Mouse (Mus musculus): ENCODE data around the gene Ropn1l. TPM values are rescaled to one million over a fixed set of nuclear protein-coding genes. Genes with fewer than 3 reads are reported as not detected.

Gene Ropn1l
- polyA plus RNA-seq, 1 experiment: 1.2 TPM

DNA sequence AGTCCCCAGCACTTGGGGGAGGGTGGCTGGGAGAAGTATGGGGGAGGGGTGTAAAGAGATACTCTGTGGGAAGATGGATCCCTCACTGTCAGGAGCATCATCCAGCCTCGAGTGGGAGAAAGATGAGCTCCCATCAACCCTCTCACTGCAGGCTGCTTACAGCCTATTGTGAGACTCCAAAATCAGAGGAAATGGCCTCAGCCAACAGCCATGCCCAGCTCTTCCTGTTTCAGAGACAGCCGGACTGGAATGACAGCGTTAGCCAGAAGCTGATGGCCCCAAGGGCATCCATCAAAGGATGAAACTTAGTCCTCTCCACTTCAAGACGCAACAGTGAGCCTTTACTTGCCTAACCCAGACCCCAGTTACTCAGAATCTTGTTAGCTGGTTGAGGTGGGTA, 38.4 kb downstream of the Ropn1l start:
- H3K4me1 ChIP-seq (ENCODE audit: control insufficient read depth, insufficient read depth, low read length): peaks cover 2% of the 10 kb centered on the region
- H3K4me3 ChIP-seq (ENCODE audit: insufficient read depth, low read length): no peak overlapping the region
- H3K27ac ChIP-seq (ENCODE audit: insufficient read depth, low read length): no peak overlapping the region
- no peak for TF ChIP-seq CTCF (IDR thresholded peaks at IDR 0.05; ENCODE audit: extremely low read depth, insufficient read depth, low read length)
- no peak for TF ChIP-seq POLR2A (IDR thresholded peaks at IDR 0.05; ENCODE audit: extremely low read depth, insufficient read depth, low read length)

DNA sequence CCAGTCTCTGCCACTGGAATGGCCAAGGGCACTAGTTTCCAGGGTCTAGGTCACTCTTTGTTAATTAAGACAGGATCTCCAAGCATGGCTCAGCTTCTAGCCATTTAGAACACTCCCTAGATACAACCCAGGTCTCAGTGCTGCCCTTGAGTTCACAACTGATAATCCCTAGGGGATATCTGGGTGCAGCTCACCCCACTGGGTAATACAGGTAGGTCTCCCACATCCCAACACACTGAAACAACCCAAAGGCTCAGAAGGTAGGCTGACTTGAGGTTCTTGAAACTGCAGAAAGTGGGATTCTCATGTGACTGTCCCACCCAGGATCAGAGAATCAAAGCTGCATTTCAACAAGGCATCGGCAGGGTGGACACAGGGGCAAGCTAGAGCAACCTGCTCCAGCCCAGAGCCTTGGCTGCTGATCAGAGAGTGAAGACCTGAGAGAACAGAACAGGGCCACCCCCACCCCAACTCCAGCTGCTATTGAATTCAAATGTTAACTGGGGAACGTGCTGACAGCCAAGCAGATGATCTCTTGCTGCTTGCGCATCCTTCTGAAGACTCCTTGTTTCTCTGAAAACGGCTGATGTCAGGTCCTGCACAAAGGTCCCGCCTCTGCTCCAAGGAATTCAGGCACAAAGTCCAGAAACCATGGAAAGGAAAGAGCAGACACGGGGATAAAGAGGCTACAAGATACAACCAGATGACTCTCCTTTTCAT, 39.2 kb downstream of the Ropn1l start:
- TF ChIP-seq POLR2A (IDR thresholded peaks at IDR 0.05; ENCODE audit: extremely low read depth, insufficient read depth, low read length) (no peak), CTCF (IDR thresholded peaks at IDR 0.05; ENCODE audit: extremely low read depth, insufficient read depth, low read length) (no peak)
- Histone ChIP-seq H3K4me1 (ENCODE audit: control insufficient read depth, insufficient read depth, low read length) (peaks cover 2% of the 10 kb centered on the region), H3K27ac (ENCODE audit: insufficient read depth, low read length) (no peak overlapping the region), H3K4me3 (ENCODE audit: insufficient read depth, low read length) (no peak overlapping the region)

DNA sequence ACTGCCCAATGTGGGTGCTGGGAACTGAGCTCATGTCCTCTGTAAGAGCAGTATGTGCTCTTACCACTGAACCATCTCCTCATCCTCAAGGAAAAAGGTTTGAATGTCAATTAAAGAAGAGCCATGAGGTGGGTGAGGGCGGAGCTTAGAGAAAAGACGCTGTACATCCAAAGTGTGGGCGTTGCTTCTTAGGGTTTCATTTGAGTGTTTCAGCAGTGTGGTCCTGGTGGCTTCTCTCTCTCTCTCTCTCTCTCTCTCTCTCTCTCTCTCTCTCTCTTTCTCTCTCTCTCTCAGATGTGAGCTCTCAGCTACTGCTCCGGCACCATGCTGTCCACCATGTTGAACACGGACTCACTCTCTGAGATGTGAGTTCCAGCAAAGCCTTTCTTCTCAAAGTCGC, 39.9 kb downstream of the Ropn1l start:
- TF ChIP-seq CTCF (IDR thresholded peaks at IDR 0.05; ENCODE audit: extremely low read depth, insufficient read depth, low read length): no peak
- TF ChIP-seq POLR2A (IDR thresholded peaks at IDR 0.05; ENCODE audit: extremely low read depth, insufficient read depth, low read length): no peak
- H3K4me3 ChIP-seq (ENCODE audit: insufficient read depth, low read length): no peak overlapping the region
- H3K4me1 ChIP-seq (ENCODE audit: control insufficient read depth, insufficient read depth, low read length): peaks cover 2% of the 10 kb centered on the region
- H3K27ac ChIP-seq (ENCODE audit: insufficient read depth, low read length): no peak overlapping the region

DNA sequence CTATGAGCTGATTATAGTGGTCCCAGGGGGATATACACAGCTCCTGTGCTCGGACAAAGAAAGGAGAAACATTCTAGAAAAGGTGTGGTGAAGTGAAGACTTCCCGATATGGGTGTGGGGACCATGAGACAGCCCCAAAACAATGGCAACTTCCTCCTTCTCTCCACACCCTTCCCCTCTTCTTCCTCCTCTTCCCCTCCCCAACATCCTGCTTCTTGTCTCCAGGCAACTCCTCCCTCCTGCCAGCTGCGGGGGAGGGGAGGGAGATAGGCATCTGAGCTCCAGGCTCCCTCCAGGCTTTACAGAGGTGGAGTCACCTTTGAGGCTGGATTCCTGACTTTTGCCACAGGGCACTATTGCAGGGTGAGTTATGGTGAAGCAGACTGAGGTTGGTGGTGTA, 40.6 kb downstream of the Ropn1l start:
- Histone ChIP-seq H3K4me3 (ENCODE audit: insufficient read depth, low read length) (no peak overlapping the region), H3K4me1 (ENCODE audit: control insufficient read depth, insufficient read depth, low read length) (peaks cover 2% of the 10 kb centered on the region), H3K27ac (ENCODE audit: insufficient read depth, low read length) (no peak overlapping the region)
- TF ChIP-seq POLR2A (IDR thresholded peaks at IDR 0.05; ENCODE audit: extremely low read depth, insufficient read depth, low read length): no peak
- no peak for TF ChIP-seq CTCF (IDR thresholded peaks at IDR 0.05; ENCODE audit: extremely low read depth, insufficient read depth, low read length)

DNA sequence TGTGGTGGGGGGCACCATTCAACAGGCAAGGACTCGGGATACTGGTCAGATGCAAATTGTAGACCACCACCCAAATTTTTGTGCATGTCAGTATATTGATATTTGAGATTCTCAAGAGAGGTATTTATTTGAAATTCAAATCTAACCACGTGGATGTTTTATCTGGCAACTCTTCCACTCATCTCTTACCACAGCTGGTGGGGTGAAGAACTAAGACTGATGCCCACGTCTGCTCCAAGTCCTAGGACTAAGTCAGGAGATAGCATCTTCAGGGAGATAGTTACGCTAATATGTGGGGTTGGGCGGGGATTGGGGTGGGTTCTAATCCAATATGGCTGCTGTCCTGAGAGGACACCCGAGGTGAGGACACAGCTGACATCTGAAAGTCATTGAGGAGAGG, 41.1 kb downstream of the Ropn1l start:
- H3K27ac ChIP-seq (ENCODE audit: insufficient read depth, low read length): no peak overlapping the region
- TF ChIP-seq CTCF (IDR thresholded peaks at IDR 0.05; ENCODE audit: extremely low read depth, insufficient read depth, low read length): no peak
- TF ChIP-seq POLR2A (IDR thresholded peaks at IDR 0.05; ENCODE audit: extremely low read depth, insufficient read depth, low read length): no peak
- peaks cover 2% of the 10 kb centered on the region for H3K4me1 ChIP-seq (ENCODE audit: control insufficient read depth, insufficient read depth, low read length)
- no peak overlapping the region for H3K4me3 ChIP-seq (ENCODE audit: insufficient read depth, low read length)

DNA sequence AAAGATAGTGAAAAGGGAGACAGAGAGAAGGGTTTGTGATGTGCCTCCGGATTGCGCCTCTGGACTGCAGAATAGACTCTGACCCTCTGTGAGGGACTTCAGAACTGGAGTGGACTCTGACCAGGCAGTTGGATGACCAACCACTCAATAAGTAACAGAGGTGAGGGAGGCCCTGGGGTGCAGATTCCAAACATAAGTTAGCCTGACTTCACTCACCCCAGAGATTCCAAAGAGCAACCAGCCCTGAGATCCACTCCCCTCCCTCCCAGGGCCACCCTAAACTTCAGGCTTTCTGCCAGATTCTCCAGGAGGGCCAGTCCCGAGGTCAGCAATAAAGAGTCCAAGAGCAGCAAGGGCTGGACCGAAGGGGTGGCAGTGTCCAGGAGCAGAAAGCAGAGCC, 46.0 kb downstream of the Ropn1l start:
- Histone ChIP-seq H3K4me3 (ENCODE audit: insufficient read depth, low read length) (no peak overlapping the region), H3K27ac (ENCODE audit: insufficient read depth, low read length) (no peak overlapping the region), H3K4me1 (ENCODE audit: control insufficient read depth, insufficient read depth, low read length) (no peaks in the 10 kb centered on the region)
- TF ChIP-seq CTCF (IDR thresholded peaks at IDR 0.05; ENCODE audit: extremely low read depth, insufficient read depth, low read length) (no peak), POLR2A (IDR thresholded peaks at IDR 0.05; ENCODE audit: extremely low read depth, insufficient read depth, low read length) (no peak)

DNA sequence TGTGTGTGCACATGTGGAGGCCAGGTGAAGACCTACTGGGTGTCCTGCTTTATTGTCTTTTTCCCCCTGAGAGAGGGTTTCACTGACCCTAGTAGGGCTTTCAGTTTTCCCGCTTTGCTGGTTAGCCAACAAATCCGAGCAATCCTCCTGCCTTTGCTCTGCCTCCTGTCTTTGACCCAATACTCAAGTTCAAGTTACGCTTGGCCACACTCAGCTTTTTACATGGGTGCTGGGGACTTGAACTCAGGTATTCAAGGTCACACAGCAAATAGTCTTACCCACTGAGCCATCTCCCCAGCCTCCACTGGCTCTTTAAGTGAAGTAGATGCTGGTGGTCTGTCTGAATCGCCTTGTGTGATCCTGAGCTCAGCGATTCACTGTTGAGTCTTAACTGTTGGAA, 46.7 kb downstream of the Ropn1l start:
- Histone ChIP-seq H3K4me3 (ENCODE audit: insufficient read depth, low read length) (no peak overlapping the region), H3K4me1 (ENCODE audit: control insufficient read depth, insufficient read depth, low read length) (no peaks in the 10 kb centered on the region), H3K27ac (ENCODE audit: insufficient read depth, low read length) (no peak overlapping the region)
- TF ChIP-seq POLR2A (IDR thresholded peaks at IDR 0.05; ENCODE audit: extremely low read depth, insufficient read depth, low read length) (no peak), CTCF (IDR thresholded peaks at IDR 0.05; ENCODE audit: extremely low read depth, insufficient read depth, low read length) (no peak)

DNA sequence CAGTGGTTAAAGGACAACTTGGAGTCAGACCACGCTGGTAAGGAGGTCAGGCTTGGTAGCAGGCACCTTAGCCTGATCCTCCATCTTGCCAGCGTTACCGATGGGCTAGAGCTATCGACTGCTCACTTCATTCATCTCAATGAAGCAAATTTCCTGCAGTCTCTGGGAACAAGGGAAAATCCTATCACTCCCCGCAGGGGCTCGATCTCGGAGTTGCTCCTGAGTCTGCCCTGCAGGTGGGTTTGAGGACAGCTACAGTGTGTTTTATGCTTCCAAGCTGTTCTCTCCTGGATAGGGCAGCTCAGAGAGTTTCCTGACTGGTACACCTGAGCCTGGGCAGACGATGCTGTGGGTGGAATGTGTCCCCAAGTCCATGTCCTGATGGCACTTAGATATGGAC, 49.2 kb downstream of the Ropn1l start:
- H3K4me1 ChIP-seq (ENCODE audit: control insufficient read depth, insufficient read depth, low read length): no peaks in the 10 kb centered on the region
- H3K27ac ChIP-seq (ENCODE audit: insufficient read depth, low read length): no peak overlapping the region
- H3K4me3 ChIP-seq (ENCODE audit: insufficient read depth, low read length): no peak overlapping the region
- TF ChIP-seq CTCF (IDR thresholded peaks at IDR 0.05; ENCODE audit: extremely low read depth, insufficient read depth, low read length) (no peak), POLR2A (IDR thresholded peaks at IDR 0.05; ENCODE audit: extremely low read depth, insufficient read depth, low read length) (no peak)

DNA sequence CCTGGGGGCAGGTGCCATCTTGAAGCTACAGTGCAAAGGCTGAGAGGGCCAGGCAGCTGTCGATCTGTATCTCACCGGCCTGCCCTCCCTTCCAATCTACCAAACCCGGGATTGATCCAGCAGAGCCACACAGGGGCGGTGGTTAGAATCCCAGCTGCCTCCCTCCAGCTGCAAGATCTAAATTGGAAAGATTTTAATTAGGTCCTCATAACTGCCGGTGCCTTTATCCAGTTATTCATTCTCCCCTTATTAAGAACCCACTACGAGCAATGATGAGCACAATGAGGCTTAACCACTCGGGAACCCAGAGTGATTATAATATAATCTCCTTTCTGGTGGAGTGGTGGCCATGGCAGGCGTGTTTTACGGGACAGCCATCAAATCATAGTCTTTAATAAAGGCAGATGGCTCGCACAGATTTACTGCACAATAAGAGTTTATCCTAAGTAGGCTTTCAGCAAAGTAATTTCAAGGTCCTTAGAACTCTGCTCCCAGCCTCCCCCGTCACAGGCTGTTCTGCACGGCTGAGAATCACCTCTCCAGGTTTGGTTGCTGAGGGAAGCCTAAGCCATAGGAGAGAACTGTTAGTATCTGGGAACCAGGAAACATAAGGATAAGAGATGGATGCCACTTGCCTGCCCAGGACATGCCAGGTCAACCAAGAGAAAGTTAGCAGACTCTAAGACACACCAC, 51.2 kb downstream of the Ropn1l start:
- peaks cover 2% of the 10 kb centered on the region for H3K4me1 ChIP-seq (ENCODE audit: control insufficient read depth, insufficient read depth, low read length)
- H3K4me3 ChIP-seq (ENCODE audit: insufficient read depth, low read length): no peak overlapping the region
- no peak overlapping the region for H3K27ac ChIP-seq (ENCODE audit: insufficient read depth, low read length)
- no peak for TF ChIP-seq POLR2A (IDR thresholded peaks at IDR 0.05; ENCODE audit: extremely low read depth, insufficient read depth, low read length)
- TF ChIP-seq CTCF (IDR thresholded peaks at IDR 0.05; ENCODE audit: extremely low read depth, insufficient read depth, low read length): no peak

DNA sequence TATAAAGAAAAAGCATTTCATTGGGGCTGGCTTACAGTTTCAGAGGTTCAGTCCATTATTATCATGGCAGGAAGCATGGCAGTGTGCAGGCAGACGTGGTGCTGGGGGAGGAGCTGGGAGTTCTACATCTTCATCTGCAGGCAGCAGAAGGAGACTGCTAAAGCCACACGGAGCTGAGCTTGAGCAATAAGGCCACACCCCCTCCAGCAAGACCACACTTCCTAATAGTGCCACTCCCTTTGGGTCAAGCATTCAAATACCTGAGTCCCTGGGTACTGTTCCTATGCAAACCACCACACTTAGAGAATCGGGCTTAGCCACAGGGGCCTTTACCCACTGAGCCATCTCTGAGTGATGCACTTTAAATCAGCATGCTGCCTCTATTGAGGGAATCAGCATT, 52.6 kb downstream of the Ropn1l start:
- TF ChIP-seq POLR2A (IDR thresholded peaks at IDR 0.05; ENCODE audit: extremely low read depth, insufficient read depth, low read length): no peak
- TF ChIP-seq CTCF (IDR thresholded peaks at IDR 0.05; ENCODE audit: extremely low read depth, insufficient read depth, low read length): no peak
- H3K4me3 ChIP-seq (ENCODE audit: insufficient read depth, low read length): no peak overlapping the region

More for the DNA sequence above, 52.6 kb downstream of the Ropn1l start:
- peaks cover 10% of the 10 kb centered on the region for H3K4me1 ChIP-seq (ENCODE audit: control insufficient read depth, insufficient read depth, low read length)
- no peak overlapping the region for H3K27ac ChIP-seq (ENCODE audit: insufficient read depth, low read length)

Data from cortical plate, adult 2 months (tissue).